Comparison of ENCODE assay signal across 8 mouse cellular contexts in genomic region chr6:146578111-146578531, GRCm38 (mm10). TPM values are rescaled to one million over a fixed set of nuclear protein-coding genes. Genes with fewer than 3 reads are reported as not detected.
DNase-seq lines count a peak whose midpoint lies in the region; ATAC-seq and TF ChIP-seq lines count a peak whose summit lies in the region.

No protein-coding gene starts in this region.

- no peak for TF ChIP-seq CTCF in left cerebral cortex, adult 2 months (IDR thresholded peaks at IDR 0.05)
- no peak for TF ChIP-seq CTCF in intestine, postnatal 0 days (IDR thresholded peaks at IDR 0.05; ENCODE audit: low read depth)

- peak; percentile 68 for ATAC-seq in intestine, postnatal 0 days
- ATAC-seq in neutrophil, adult 5-6 weeks (ENCODE audit: extremely low read depth, insufficient number of reproducible peaks, low FRiP score, poor library complexity, severe bottlenecking) = peak; percentile 36

- H3K4me1 ChIP-seq in brown adipose tissue, adult 24 weeks (ENCODE audit: control insufficient read depth, insufficient read depth, insufficient read length, low read length) = peaks cover 3% of the 10 kb centered on the region; the same call in 1 of the 2 replicates
- no peaks in the 10 kb centered on the region; the same call in 1 of the 2 replicates for H3K4me1 ChIP-seq in intestine, postnatal 0 days (replicated peaks; ENCODE audit: control insufficient read depth, insufficient read depth, low read length)

- intact Hi-C loops in left cerebral cortex, adult 2 months (cut with DNase I) = loop anchor here (5.0 to 10.0 kb wide), 3 partner anchors 76 to 716 kb away; partner anchors contain the start of gene Itpr2
- intact Hi-C loops in left cerebral cortex, postnatal 4 days (cut with DNase I) = no loop called here
- intact Hi-C loops in gastrocnemius, postnatal 14 days (cut with DNase I; ENCODE audit: low total_unique reads) = no loop called here

- H3K4me3 ChIP-seq in left cerebral cortex, adult 2 months = peak overlapping the region; percentile 61
- H3K4me3 ChIP-seq in brown adipose tissue, adult 24 weeks (ENCODE audit: insufficient read depth, low read depth, low read length) = peak overlapping the region; percentile 87
- H3K4me3 ChIP-seq in intestine, postnatal 0 days (ENCODE audit: low read depth, low read length) = peak overlapping the region; percentile 92

- WGBS in intestine, postnatal 0 days = under 1% methylated on average over 22 of the region's 22 CpGs

- no peaks in the 10 kb centered on the region for H3K27me3 ChIP-seq in intestine, postnatal 0 days (replicated peaks; ENCODE audit: control insufficient read depth, insufficient read depth, low read length)

- H3K9me3 ChIP-seq in intestine, postnatal 0 days (ENCODE audit: control insufficient read depth) = no peaks in the 10 kb centered on the region

- H3K36me3 ChIP-seq in intestine, postnatal 0 days (ENCODE audit: control insufficient read depth, insufficient read depth) = no peaks in the 10 kb centered on the region

- no peak for DNase-seq in left cerebral cortex, adult 2 months (ENCODE audit: extremely low spot score in 1 of 2, low spot score in 2 of 2)
- DNase-seq in left cerebral cortex, postnatal 4 days = no peak
- DNase-seq in gastrocnemius, postnatal 14 days = peak; percentile 73
- peak; percentile 86 to 89 for DNase-seq in lung, adult 18-20 months
- DNase-seq in urinary bladder, postnatal 14 days (ENCODE audit: low spot score) = peak; percentile 80

- peak overlapping the region; percentile 99 for H3K27ac ChIP-seq in left cerebral cortex, adult 2 months
- H3K27ac ChIP-seq in brown adipose tissue, adult 24 weeks (replicated peaks; ENCODE audit: low read depth, low read length) = peak overlapping the region; percentile 89
- H3K27ac ChIP-seq in intestine, postnatal 0 days (ENCODE audit: low read depth, low read length) = peak overlapping the region; percentile 99

- peak overlapping the region; percentile 81 for H3K4me2 ChIP-seq in intestine, postnatal 0 days (replicated peaks; ENCODE audit: low read depth)

- H3K9ac ChIP-seq in intestine, postnatal 0 days (ENCODE audit: low read depth, low read length) = peak overlapping the region; percentile 97

RNA-seq across cellular contexts. Expression of gene Ints13, which starts 0.5 kb away (rescaled TPM):
- total RNA-seq in left cerebral cortex, adult 2 months (2021) = 10 to 100 TPM; 38.4 to 38.6 TPM
- total RNA-seq in left cerebral cortex, postnatal 4 days (2021) = 10 to 100 TPM; 34.5 to 37.3 TPM
- polyA plus RNA-seq in brown adipose tissue, adult 24 weeks (2012; ENCODE audit: insufficient read depth, insufficient read length, missing spikeins) = 40.1 and 47.8 TPM in 2 replicates
- 10 to 100 TPM; 14.9 to 15.7 TPM for total RNA-seq in gastrocnemius, postnatal 14 days (2021)
- polyA plus RNA-seq in intestine, postnatal 0 days (2015; fragmentation: Nextera tagmentation; extraction: Ambion mirVana) = 15.7 and 16.1 TPM in 2 replicates
- total RNA-seq in neutrophil, adult 5-6 weeks (2017) = 95.9 and 100 TPM in 2 replicates

RNA-seq across cellular contexts. Expression of gene Fgfr1op2, which starts 1.1 kb away (rescaled TPM):
- 100 to 1,000 TPM in 1 of 2 experiments, 10 to 100 TPM in 1; 98.6 to 108 TPM for total RNA-seq in left cerebral cortex, adult 2 months (2021)
- total RNA-seq in left cerebral cortex, postnatal 4 days (2021) = 10 to 100 TPM; 29.3 to 29.8 TPM
- 94.6 and 135 TPM in 2 replicates for polyA plus RNA-seq in brown adipose tissue, adult 24 weeks (2012; ENCODE audit: insufficient read depth, insufficient read length, missing spikeins)
- total RNA-seq in gastrocnemius, postnatal 14 days (2021) = 10 to 100 TPM; 43.6 to 48.5 TPM
- 75.1 and 78.8 TPM in 2 replicates for polyA plus RNA-seq in intestine, postnatal 0 days (2015; fragmentation: Nextera tagmentation; extraction: Ambion mirVana)
- total RNA-seq in neutrophil, adult 5-6 weeks (2017) = 183 and 186 TPM in 2 replicates

Comparison
In these comparisons a context has a peak if more than half of its experiments do, and no peak if none do; other contexts are left out.
1. DNase-seq: peak in gastrocnemius, postnatal 14 days (single experiment), lung, adult 18-20 months (2 of 2) and urinary bladder, postnatal 14 days (single experiment); none in left cerebral cortex, adult 2 months (0 of 2) and left cerebral cortex, postnatal 4 days (single experiment).
2. Peak in every context shown above with its lines, with median percentiles within 50 percentile points of each other: H3K27ac ChIP-seq and H3K4me3 ChIP-seq.